Mouse (Mus musculus) left cerebral cortex, postnatal 10 days (tissue): ENCODE results near the gene BC017158. TPM values are rescaled to one million over a fixed set of nuclear protein-coding genes. Genes with fewer than 3 reads are reported as not detected.
"Not testable (repeated sequence)": the region's sequence is repeated elsewhere in the genome, so short reads cannot be mapped to it uniquely, and the experiment has no call there.

Experiments
- DNase-seq, 2 experiments: peaks; one replicate each; pipeline ENCODE4 v3.0.0; 2021 to 2022; ENCODE audit warnings: low spot score in 2 of 2, mixed read lengths in 1 of 2; ENCODE audit errors: extremely low spot score in 1 of 2
- intact Hi-C: fragments of 180-260 bp; cut with DNase I; formaldehyde crosslinking; loops from one replicate; pipeline ENCODE4 v1.15.1; 2025
- total RNA-seq, 2 experiments: library from RNA; stranded (reverse); gene quantifications; 2 replicates each; pipeline ENCODE4 v1.2.3; 2021

The BC017158 gene
- 10 to 100 TPM; 25.1 to 25.4 TPM for total RNA-seq

DNA sequence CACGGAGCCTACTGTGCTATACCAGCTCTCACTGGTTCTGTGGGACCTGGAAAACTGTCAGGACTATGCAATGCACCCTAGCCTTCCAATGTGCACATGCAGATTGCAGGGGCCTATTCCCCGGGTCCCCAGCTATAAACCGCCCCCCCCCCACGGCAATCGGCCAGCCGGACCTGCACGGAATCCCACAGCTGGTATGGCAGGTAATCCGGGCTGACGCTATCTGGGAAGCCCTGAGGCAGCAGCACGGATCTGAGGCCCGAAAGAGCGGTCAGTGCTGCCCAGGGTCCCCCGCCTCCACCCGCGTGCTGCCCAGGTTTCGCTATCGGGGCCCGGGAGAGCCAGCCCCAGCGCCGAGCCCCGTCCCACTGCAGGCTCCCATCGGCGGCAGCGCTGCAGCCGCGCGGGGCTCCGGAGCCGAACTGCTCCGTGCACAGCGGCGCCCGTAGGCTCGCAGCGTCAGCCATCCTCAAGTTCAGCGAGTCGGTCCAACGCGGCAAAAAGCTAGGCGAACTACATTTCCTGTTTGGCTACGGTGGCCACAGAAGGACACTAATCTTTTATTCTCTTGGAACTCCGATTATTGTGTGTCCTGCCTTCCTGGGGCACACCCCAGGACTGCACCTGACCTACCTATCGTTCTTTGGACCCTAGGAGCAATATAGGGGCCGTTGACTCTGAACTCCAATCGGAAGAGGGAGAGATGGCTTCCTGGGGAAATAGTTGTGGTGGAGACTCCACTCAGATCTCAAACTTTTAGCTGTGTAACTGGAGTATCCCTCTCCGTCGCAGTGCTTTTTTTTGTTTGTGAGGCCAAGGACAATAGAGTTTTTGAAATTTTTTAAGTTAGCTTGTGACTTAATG is at the start of gene BC017158:
TSS of gene BC017158 (minus strand) at position 554 of the 864 bp plus-strand sequence.
- intact Hi-C loops = loop anchor here (5.0 kb wide), 1 partner anchor 51 kb away; the partner anchor contains the start of gene Tgfb1i1
- DNase-seq = peak; percentile 54 to 65

DNA sequence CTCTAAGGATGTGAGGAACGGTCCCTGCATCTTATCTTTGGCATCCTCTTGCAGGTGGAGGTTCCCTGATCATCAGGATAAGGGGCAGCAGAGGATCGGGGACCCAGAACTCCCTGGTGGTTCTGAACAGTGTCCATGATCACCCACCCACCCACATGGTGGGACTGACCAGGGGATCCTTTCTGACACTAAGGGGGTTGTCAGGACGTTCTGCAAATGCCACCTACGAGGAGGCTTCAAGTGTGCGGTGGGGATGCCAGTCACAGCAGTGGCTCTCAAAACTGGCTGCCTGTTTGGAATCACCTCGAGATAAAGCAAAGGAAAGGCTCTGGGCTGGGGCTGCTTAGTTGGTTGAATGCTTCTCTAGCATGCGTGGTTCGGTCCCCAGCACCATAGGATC is 49.0 kb upstream of the BC017158 start:
- intact Hi-C loops = loop anchor here (5.0 kb wide), 1 partner anchor 40 kb away; no protein-coding TSS in a partner anchor
- DNase-seq = no peak

DNA sequence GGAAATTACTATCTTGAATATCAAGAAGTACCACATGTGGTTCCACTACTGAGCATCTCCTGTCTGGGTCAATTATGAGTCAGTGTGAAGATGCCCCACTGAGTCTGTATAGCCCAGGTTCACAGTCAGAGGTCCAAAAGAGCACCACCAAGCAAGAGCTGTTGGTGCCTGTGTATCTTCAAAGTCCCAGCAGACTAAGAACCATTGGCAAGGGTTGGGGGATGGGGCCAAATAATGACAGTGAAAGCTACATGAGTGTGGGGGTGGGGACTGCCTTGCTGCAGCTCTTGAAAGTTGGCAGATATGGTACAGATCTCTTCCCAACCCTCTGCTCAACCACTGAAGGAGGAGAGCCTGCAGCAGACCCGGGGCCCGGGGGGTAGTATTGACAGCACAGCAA is 48.6 kb upstream of the BC017158 start:
- no peak for DNase-seq
- intact Hi-C loops = loop anchor here (5.0 kb wide), 1 partner anchor 39 kb away; no protein-coding TSS in a partner anchor

DNA sequence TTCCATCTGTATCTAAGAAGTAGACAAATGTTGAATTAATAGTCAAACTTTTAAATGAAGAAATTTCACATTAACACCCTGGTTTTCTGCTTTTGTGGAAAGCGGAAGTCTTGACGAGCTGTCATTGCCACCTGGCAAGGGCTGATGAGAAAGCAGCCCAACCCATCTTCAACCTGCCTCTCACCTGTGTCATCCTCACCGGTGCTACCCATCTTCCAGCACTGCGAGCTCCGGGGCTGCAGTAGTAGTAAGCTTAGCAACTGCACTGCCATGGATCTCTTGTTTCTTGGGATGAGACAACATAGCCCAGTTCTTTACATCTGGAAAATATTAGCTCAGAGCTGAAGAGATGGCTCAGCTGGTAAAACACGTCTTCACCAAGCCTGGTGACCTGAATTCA is 47.7 kb upstream of the BC017158 start:
- DNase-seq = no peak
- intact Hi-C loops = loop anchor here (2.0 to 5.0 kb wide), 2 partner anchors 38 to 99 kb away; partner anchors contain the start of gene Tgfb1i1

DNA sequence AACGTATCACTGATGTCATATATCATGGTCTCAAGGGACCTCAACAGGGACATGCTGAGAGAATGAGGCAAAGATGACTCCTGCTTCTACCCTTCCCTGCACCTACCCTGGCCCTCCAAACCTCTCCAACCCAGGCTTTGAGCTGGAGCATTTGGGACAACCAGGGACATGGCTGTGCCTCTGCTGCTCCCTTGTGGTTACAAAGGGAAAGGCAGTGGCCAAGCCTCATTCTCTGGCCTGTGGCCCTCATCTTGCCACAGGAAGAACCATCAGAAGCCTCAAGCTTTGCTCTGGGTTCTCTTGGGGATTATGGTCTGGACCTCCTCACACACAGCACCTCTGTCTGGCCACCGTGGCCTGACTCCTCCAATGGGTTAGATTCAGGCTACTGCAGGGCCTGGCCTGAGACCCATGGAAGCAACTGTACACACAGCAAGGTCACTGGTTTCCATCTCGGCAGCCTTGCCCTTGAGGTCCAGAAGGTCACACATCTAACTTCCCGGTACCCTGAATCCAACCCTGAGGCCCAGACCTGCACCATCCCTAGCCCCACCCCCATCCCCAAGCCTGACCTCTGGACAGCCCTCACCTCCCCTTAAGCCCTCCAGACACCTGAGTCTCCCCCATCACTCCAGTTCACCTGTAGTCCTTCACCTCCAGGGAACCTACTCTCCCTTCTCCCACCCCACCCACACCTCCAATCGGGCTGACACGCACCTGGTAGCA is 47.1 kb upstream of the BC017158 start:
- intact Hi-C loops = loop anchor here (2.0 to 5.0 kb wide), 2 partner anchors 38 to 98 kb away; partner anchors contain the start of gene Tgfb1i1

DNA sequence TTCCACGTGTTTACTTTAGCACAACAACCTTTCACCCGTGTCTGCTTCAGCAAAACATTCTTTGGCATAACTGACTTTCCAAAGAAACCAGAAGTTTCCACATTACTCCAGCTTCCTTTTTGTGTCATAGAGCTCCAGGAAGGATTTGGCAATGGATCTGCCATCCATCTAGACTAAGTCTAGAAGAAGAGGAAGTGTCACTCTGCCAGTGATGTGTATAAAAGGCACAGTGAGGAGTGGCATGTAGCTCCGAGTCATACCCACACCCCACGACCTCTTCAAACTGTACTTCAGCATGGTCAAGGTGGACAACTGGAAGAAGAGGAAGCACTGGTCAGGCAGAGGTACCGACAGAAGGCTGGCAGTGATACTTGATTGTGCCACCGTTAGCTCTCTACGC is 46.5 kb upstream of the BC017158 start:
- DNase-seq = no peak
- intact Hi-C loops = loop anchor here (2.0 kb wide), 1 partner anchor 98 kb away; the partner anchor contains the start of gene Tgfb1i1

More for the DNA sequence above, 47.1 kb upstream of the BC017158 start:
- DNase-seq = peak; percentile 36 to 71

DNA sequence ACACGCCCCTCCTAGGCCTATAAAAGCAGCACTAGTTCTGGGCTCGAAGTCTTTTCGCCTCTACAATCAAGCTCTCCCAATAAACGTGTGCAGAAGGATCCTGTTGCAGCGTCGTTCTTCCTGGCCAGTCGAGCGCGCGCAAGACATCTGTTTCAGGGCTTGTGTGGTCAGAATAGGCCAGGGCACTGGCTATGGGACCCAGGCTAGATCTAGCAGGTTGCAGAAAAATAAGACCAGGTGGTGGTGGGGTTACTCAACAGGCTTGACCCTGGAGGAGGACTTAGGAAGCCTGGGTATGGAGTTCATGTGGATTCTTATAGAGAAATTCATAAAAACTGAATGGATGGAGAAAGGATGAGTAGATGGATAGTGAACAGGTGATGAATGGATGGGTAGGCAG is 44.7 kb upstream of the BC017158 start:
- intact Hi-C loops = not testable (repeated sequence)

DNA sequence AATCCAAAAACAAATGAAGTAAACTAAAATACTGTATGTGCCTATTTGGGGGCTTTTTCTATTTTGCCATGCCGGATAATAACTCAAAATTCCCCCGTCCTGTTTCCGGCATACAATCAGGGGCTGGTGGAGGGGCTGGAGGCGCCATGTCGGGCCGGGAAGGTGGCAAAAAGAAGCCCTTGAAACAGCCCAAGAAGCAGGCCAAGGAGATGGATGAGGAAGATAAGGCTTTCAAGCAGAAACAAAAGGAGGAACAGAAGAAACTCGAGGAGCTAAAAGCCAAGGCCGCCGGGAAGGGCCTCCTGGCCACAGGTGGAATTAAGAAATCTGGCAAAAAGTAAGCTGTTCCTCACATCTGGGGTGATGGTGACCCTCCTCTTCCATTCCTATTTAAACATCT is 42.4 kb upstream of the BC017158 start:
- intact Hi-C loops, DNase-seq: not testable (repeated sequence)

More for the DNA sequence above, 44.7 kb upstream of the BC017158 start:
- DNase-seq = not testable (repeated sequence)

DNA sequence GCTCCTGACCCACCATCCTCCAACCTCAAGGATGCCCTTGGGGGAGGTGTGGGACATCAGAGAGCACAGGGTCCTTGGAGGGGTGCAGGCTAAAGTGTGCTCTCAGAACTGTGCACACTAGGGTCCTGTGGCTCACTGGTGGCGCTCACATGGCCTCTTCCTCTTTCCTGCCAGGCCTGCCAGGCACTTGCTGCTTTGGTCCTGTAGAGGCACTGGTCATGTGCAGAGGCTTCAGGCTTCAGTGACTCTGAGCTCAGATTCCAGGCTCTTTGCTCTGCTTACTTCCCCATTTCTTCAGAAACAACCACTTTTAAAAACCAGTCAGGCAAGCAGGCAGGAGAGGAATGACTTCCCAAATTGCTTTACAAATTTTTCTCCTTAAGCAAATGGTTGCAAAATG is 34.9 kb upstream of the BC017158 start:
- intact Hi-C loops = no loop called here
- DNase-seq = peak in 1 of 2 experiments; percentile 22

DNA sequence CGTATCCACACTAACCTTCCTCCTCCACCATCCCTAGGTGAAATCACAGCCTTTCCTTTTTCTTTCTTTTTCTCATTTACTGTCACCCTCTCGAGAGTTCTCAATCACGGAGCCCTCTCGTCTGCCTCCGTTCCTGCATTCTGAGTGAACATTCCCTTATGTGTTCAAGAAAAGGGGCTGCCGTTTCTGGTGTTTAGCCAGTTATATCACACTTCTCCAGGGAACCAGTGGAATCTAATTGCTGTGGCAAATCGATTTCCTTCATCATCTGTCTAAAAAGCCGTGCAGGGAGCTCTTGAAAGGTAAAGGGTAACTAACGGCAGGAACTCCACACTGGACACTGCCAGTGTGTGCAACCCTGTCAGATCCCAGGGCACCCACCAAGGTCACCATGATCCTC is 33.0 kb upstream of the BC017158 start:
- DNase-seq = peak in 1 of 2 experiments; percentile 5
- intact Hi-C loops = no loop called here

DNA sequence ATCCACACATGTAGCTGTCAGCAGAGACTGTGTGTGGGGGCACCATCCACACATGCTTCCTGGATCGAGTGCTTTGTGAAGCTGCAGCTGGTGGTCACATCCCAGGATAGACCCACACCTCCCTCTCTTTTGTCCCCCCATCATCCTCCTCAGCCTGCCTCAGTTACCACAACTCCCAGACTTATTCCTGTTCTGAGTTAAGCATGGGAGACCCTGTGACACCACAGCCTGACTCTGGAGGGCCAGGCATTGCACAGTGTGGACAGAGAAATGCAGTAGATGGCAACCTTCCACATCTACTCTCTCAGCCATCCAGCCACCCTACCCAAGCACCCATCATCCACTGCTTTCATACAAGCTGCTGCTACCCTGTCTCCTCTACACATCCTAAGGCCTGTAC is 27.0 kb upstream of the BC017158 start:
- intact Hi-C loops = no loop called here
- DNase-seq = peak in 1 of 2 experiments; percentile 8

DNA sequence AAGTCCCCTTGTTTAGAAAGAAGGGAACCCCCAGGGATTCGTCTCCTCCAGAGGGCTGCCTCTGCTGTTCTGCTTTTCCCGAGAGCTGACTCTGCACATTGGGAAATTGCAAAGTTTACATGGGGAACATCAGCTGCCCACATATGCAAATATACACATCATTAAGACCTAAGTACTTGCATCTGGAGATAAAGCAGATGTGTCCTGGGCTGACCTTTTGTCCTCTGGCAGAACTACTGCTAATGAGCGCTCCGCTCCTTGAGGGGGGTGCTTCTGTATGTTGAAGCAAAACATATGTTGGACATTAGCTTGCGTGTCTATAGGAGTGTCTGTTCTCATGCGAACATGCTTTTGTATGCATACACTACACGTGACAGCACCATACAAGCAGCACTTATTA is 23.3 kb upstream of the BC017158 start:
- intact Hi-C loops = no loop called here
- no peak for DNase-seq

DNA sequence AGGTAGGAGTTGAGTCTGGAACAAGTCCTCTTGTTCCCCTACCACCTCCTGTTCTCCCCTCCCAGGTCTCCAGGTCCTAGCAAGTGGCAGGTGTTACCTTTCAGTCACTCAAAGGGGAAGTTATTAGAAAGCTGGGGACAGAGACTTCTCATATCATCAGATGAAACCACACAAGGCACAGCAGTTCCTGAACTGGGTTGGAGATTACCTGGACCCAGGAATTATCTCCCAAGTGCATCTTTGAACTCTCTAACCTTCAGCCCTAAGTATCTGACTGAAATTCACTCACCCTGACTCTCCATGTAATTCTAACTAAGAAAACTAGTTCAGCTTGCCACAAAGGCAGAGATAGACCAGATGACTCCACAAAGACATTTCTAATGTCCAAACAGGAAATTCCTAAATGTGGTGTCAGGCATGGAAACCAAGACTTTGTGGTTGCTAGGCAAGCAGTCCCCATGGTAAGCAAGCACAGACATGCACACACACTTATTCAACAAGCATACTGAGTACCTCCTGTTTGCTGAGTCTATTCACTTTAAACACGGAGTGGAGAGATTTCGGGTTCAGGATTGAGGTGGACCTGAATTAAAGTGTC is 22.3 kb upstream of the BC017158 start:
- intact Hi-C loops = no loop called here

DNA sequence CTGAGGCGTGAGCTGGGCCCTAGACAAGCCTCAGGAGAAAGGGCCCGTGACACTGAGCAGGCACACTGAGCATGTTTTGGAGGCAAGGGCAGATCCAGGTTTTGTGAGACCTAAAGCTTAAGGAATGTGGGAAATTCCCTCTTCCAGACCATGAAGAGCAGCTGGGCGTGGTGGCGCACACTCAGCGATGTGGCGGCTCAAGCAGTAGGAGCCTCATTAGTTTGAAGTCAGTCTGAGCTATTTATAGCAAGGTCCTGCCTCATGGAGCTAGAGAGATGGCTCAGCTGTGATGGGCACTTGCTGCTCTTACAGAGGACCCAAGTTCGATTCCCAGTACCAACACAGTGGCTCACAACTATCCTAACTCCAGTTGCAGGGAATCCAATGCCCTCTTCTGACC is 21.2 kb upstream of the BC017158 start:
- no peak for DNase-seq
- intact Hi-C loops = no loop called here

More for the DNA sequence above, 22.3 kb upstream of the BC017158 start:
- no peak for DNase-seq

DNA sequence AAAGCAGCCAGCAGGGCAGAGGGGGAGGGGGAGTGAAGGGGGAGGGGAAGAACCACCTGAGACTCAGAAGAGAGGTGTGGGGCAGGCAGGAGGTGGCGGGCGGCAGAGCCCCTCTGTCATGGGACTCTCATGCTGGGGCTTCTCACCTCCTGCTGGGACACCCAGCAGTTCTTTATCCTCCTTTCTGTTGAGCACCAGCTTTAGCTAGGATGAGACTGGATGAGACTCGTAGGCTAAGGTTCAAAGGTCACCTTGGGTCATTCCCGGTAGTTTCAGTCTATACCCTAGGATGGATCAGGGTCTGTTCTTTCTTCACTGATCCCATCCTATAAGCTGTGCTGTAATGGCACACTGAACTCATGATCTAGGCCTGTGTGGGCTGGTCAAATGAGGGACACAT is 19.0 kb upstream of the BC017158 start:
- intact Hi-C loops = no loop called here
- peak in 1 of 2 experiments; percentile 5 for DNase-seq

DNA sequence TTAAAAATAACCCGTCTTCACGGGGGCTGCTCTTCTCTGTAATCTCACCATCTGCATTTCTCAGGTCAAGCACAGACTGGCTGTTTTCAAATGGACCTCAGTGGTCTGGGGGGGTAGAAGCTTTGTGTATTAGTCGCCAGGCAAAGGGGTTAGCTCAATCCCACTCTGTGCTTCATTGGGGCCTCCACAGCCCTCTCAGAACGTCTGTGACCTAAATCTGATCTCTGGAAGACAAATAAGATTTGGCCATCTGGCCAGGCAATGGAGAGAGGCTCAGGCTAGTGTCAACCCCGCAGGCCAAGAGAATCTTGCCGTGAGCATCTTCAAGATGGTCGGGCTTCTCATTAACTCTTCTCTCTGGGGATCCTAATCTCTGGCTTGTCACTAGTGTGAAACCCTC is 16.5 kb upstream of the BC017158 start:
- intact Hi-C loops = no loop called here
- no peak for DNase-seq

DNA sequence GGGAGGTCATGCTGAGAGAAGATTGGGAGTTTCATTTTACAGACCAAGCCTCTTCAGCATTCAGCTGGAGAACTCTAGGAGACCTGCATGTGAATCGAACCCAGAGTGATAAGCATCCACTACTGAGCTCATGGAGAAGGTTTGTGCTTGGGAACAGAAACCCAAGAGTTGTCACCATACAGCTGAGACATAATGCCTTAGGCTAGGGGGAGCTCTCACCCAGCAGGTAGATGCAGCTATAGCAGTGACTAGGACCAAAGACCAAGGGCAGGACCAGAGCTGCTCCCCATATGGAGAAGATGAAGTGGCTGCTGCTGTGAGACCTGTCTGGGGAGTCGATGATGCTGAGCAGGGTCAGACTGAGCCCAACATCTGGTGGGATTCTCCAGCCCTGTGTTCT is 15.6 kb upstream of the BC017158 start:
- intact Hi-C loops = no loop called here
- peak in 1 of 2 experiments; percentile 3 for DNase-seq

DNA sequence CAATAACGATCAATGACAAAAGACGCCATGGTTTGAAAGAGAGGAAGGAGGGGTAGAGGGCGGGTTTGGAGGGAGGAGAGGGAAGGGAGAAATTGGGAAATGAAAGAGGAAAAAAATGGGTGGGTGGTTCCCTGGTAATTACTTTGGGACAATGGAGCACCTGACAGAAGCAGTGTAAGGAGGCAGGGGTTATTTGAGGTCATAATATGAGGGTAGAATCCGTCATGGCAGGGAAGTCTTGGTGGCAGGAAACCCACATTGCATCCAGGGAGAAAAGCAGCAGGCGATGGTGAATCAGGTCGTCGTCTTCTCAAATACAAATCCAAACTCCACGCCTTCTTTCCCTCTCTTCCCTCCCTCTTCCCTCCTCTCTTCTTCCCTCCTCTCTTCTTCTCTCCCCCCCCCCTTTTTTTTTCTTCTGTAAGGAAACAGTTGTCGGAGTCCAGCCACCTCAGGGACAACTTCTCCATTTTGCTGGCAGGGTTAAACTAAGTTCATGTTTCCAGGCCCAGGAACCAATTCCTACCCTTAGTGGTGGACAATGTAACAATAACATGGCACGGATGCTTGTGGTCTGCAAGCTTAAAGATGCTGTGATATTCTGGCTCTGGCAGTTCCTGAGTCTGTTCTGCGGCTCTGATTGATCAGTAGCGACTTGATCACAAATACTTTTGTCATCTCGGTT is 14.5 kb upstream of the BC017158 start:
- intact Hi-C loops = no loop called here
- peak in 1 of 2 experiments; percentile 2 for DNase-seq
